Mouse (Mus musculus): ENCODE results near the gene Zfp971.
"Not testable (repeated sequence)": the region's sequence is repeated elsewhere in the genome, so short reads cannot be mapped to it uniquely, and the experiment has no call there.

The Zfp971 gene

DNA sequence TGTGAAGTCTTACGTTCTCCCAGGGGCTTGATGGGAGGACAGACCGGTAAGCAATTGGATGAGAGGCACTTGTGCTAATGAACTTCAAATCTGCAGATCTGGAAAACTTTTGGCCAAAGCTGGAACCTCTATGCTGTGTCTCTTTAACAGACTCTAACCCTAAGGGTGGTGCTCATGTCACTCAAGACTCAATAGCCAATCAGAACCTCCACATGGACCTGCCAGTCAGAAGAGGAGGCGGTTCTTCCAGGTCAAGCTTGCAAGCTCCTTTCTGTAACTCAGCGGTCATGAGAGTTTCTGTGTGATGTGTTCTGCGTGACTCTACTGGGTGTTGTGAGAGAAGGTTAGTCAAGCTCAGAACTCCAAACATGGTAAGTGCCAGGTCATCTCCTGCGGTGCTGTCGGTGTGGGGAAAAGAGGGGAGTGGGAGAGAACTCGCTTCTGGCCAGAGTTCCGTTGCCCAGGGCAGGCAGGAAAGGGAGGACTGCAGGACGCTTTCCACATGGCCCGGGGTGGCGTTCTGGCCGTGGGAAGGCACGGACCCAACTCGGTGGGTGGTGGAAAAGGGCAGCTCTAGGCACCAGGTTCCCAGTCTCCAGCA is at the start of gene Zfp971:
Gene Zfp971 (plus strand): TSS at position 274 of the 601 bp plus-strand sequence.
- peak; percentile 83 for DNase-seq

DNA sequence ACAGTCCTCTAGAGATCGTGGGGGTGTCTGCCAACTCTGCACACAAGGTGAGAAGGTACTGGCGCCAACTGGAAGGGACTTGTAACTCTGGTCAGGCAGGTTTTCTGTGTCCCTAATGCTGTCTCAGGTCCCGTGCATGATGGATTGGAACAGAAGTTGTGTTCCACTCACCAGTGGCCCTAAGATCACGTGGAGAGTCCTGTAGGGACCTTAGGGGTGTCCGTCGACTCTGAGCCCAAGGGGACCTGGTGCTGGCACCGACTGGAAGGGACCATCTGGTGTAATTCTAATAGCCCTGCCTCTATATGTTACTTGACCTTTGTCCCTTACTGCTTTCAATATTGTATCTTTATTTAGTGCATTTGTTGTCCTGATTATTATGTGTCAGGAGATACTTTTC is 48.3 kb upstream of the Zfp971 start:
- not testable (repeated sequence) for DNase-seq

- not testable (repeated sequence) for DNase-seq
Observed at GRCm38 (mm10) chr2:178019486-178019885, 3.6 kb upstream of the Zfp971 start.

- not testable (repeated sequence) for DNase-seq
Observed at GRCm38 (mm10) chr2:178020773-178021172, 2.3 kb upstream of the Zfp971 start.

GRCm38 (mm10) chr2:178023861-178024260 is 777 bp downstream of the Zfp971 start:
- peak; percentile 14 for DNase-seq

DNA sequence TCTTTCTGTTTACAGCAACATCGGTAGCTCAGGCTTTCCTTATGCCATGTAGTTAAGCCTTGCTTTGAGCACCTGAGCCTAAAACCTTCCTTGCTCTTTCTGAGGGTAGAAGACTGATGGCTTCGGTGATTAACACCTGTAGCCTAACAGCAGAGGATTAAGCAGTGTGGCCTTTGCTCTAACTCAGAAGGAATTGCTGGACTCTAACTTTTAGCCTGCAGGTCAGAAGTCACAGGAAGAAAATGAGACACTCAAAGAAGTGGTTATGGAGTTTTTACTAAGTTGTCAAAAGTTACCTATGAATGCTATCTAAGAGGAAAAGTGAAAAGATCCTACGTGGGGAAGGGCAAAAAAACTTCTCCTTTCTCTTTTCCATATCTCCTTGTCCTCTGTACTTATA is 4.5 kb downstream of the Zfp971 start:
- DNase-seq: peak; percentile 61

GRCm38 (mm10) chr2:178058195-178058594 is 35.1 kb downstream of the Zfp971 start:
- peak; percentile 74 for DNase-seq

GRCm38 (mm10) chr2:178078166-178078717 is 55.2 kb downstream of the Zfp971 start, which contains the start of gene Zfp931:
Gene Zfp931, minus strand, starts transcription at chr2:178078476.
- peak; percentile 70 for DNase-seq

Data from kidney, adult 9 months (tissue).